Mouse (Mus musculus): ENCODE measurements around the gene Tmco5. TPM values are rescaled to one million over a fixed set of nuclear protein-coding genes. Genes with fewer than 3 reads are reported as not detected.

Gene Tmco5
- polyA plus RNA-seq, 1 experiment from 2014 or later: not detected

Other genes with a start within 250 kb of the Tmco5 start
- gene Spred1, start 242.7 kb downstream of the Tmco5 start, polyA plus RNA-seq (2014; fragmentation: Nextera tagmentation; extraction: Ambion mirVana): 22.1 and 28.6 TPM in 2 replicates

All from embryonic facial prominence, embryonic 11.5 days (tissue).